Mouse (Mus musculus) heart, embryonic 13.5 days (tissue): ENCODE measurements around the gene Prpf3. TPM values are rescaled to one million over a fixed set of nuclear protein-coding genes. Genes with fewer than 3 reads are reported as not detected.
"Not testable (repeated sequence)": the region's sequence is repeated elsewhere in the genome, so short reads cannot be mapped to it uniquely, and the experiment has no call there.

Experiments used
- ATAC-seq: fragments of 200-750 bp; cut with Nextera tagmentation; 2 replicates; pipeline ENCODE4 v1.8.0; 2017; ENCODE audit warnings: moderate TSS enrichment; ENCODE audit not compliant: insufficient number of reproducible peaks, low FRiP score, low TSS enrichment; ENCODE audit errors: extremely low read depth
- H3K27ac ChIP-seq: fragments of 300-500 bp; sonication (generic); replicated peaks from 2 replicates; pipeline ENCODE4 v1.5.1; 2015; ENCODE audit warnings: moderate library complexity, mild to moderate bottlenecking, inconsistent platforms
- H3K27me3 ChIP-seq: fragments of 300-500 bp; sonication (generic); replicated peaks from 2 replicates; pipeline ENCODE4 v1.6.1; 2015; ENCODE audit warnings: mild to moderate bottlenecking, inconsistent platforms
- H3K36me3 ChIP-seq: fragments of 300-500 bp; sonication (generic); 2 replicates; pipeline ENCODE4 v1.6.1; 2015; ENCODE audit warnings: mild to moderate bottlenecking, inconsistent platforms
- H3K4me1 ChIP-seq: fragments of 300-500 bp; sonication (generic); 2 replicates; pipeline ENCODE4 v1.6.1; 2015; ENCODE audit warnings: inconsistent platforms
- H3K4me2 ChIP-seq: fragments of 300-500 bp; sonication (generic); 2 replicates; pipeline ENCODE4 v1.6.1; 2015; ENCODE audit warnings: inconsistent platforms, mild to moderate bottlenecking, moderate library complexity
- H3K4me3 ChIP-seq: fragments of 300-500 bp; sonication (generic); 2 replicates; pipeline ENCODE4 v1.5.1; 2015; ENCODE audit warnings: moderate library complexity, mild to moderate bottlenecking, inconsistent platforms
- H3K9ac ChIP-seq: fragments of 300-500 bp; sonication (generic); 2 replicates; pipeline ENCODE4 v1.6.1; 2015; ENCODE audit warnings: inconsistent platforms, mild to moderate bottlenecking, moderate library complexity
- H3K9me3 ChIP-seq: fragments of 300-500 bp; sonication (generic); 2 replicates; pipeline ENCODE4 v1.6.1; 2016; ENCODE audit warnings: inconsistent platforms
- WGBS: fragments of 180-500 bp; shearing (Covaris S2); methylation state at CpG from one replicate; pipeline ENCODE4 v1.1.7; 2015; ENCODE audit warnings: mixed read lengths; 5-methylcytosine and 5-hydroxymethylcytosine counted together
- polyA plus RNA-seq: library from polyadenylated mRNA; unstranded; fragments of >200 nt; fragmentation: Nextera tagmentation; extraction: Ambion mirVana; gene quantifications from 2 replicates; pipeline ENCODE4 v1.2.1, GENCODE M21; 2015

Prpf3 gene
- polyA plus RNA-seq, 1 experiment from 2014 or later = 25.0 TPM

DNA sequence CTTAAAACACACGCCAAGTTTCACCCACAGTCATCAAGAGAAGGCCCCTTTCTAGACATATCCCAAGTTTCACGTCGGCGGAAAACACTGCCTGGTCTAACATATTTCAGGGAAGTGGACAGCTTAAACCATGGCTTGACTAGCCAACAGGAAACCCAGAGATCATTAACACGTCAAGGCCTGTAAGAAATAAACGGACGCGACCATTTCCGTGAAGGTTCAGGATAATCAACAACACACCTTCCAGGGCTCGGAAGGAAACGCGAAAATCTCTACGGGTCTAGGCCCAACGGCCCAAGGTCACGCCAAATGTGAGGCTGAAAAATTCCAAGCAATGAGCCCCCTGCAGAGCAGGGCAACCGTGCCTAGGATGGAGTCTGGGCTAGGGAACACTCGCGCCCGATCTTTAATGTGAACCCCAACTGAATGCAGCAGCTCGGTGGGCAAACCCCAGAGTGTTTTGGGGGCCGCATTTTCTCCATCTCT is 37.6 kb downstream of the Prpf3 start:
- Histone ChIP-seq H3K27ac (peak overlapping the region; percentile 97), H3K4me1 (peaks cover 36% of the 10 kb centered on the region), H3K9me3 (no peaks in the 10 kb centered on the region), H3K4me2 (peak overlapping the region; percentile 67), H3K9ac (peak overlapping the region; percentile 92), H3K4me3 (peak overlapping the region; percentile 79), H3K36me3 (0 out of 2 replicates have a peak, but pooled peaks cover 3% of the 10 kb centered on the region), H3K27me3 (no peaks in the 10 kb centered on the region)
- no peak for ATAC-seq
- 1% methylated on average over 21 of the region's 21 CpGs for WGBS

DNA sequence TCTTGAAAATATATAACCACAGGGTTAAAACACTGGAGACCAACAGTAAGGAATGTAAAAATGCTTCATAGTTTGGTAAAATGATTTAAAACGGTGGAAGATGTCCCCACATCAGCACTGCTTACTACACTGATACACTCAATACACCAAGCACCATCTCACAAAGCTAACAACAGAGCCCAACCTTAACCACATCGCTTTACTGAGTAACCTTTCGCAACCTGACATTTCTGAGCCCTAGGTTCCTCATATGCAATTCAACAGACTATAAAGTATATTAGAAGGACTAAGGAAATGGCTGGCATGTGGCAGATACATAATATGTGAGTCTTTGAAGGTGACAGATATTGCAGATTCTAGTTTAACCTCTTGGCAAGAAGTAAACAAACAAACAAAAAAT is 39.0 kb downstream of the Prpf3 start:
- H3K4me3 ChIP-seq = peak overlapping the region; percentile 79
- ATAC-seq = no peak
- H3K27ac ChIP-seq = no peak overlapping the region
- H3K9ac ChIP-seq = peak overlapping the region; percentile 41
- no peaks in the 10 kb centered on the region for H3K9me3 ChIP-seq
- no peaks in the 10 kb centered on the region for H3K27me3 ChIP-seq
- peaks cover 35% of the 10 kb centered on the region for H3K4me1 ChIP-seq
- H3K36me3 ChIP-seq = peaks cover 8% of the 10 kb centered on the region
- WGBS = 83% methylated on average over 3 of the region's 3 CpGs
- peak overlapping the region; percentile 67 for H3K4me2 ChIP-seq

DNA sequence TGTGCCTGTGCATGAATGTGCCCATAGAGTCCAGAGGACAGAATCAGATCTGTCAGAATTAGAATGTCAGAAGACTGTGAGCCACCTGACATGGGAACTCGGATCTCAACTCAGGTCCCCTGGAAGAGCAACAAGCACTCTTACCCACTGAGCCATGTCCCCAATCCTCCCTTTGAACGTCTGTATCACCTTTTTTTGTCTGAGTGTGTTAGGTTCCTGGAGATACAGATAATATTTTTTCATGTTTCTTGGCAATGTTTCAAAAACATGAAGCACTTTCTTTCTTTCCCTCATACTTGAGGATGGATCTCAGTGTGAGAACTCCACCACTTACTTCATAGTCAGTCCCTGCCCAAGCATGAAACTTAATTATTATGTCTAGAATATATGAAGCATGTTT is 47.3 kb downstream of the Prpf3 start:
- Histone ChIP-seq H3K9ac (no peak overlapping the region), H3K4me3 (no peak overlapping the region), H3K4me2 (no peak overlapping the region), H3K27ac (no peak overlapping the region), H3K27me3 (no peaks in the 10 kb centered on the region), H3K36me3 (peaks cover 31% of the 10 kb centered on the region), H3K4me1 (peaks cover 18% of the 10 kb centered on the region), H3K9me3 (no peaks in the 10 kb centered on the region)
- no peak for ATAC-seq
- 39% methylated on average over 2 of the region's 2 CpGs for WGBS

DNA sequence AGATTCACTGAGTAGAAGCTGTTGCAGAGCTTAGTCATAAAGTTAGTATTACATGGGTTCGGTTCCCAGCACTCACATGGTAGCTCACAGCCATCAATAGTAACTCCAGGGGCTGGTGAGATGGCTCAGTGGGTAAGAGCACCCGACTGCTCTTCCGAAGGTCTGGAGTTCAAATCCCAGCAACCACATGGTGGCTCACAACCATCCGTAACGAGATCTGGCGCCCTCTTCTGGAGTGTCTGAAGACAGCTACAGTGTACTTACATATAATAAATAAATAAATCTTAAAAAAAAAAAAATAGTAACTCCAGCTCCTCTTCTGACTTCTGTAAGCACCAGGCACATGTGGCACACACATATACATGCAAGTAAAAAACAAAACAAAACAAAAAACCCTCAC is 48.1 kb downstream of the Prpf3 start:
- WGBS = 90% methylated on average over 6 of the region's 6 CpGs
- H3K9me3 ChIP-seq, H3K27ac ChIP-seq, ATAC-seq, H3K27me3 ChIP-seq, H3K4me2 ChIP-seq, H3K9ac ChIP-seq, H3K4me3 ChIP-seq: not testable (repeated sequence)
- Histone ChIP-seq H3K4me1 (peaks cover 13% of the 10 kb centered on the region), H3K36me3 (peaks cover 38% of the 10 kb centered on the region)

DNA sequence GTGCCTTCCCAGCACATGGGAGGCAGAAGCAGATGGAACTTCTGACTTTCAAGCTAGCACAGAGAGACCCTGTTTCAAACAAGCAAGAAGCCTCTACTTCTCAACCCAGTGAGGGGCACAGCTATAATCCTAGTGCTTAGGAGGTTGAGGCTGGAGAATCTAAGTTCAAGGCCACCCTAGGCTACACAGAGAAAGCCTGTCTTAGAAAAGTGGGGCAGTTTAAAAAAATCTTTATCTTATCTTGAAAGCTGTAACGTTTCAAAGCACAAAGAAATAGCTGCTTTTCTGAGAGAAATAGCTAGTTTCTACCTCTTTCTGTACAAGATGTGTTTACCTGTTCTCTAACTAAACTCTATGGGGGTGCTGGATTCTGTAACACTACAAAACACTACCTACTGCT is 49.0 kb downstream of the Prpf3 start:
- H3K27ac ChIP-seq = no peak overlapping the region
- no peak overlapping the region for H3K4me3 ChIP-seq
- ATAC-seq = no peak
- H3K27me3 ChIP-seq = no peaks in the 10 kb centered on the region
- H3K9ac ChIP-seq = no peak overlapping the region
- 33% methylated on average over 1 of the region's 1 CpGs for WGBS
- peaks cover 13% of the 10 kb centered on the region for H3K4me1 ChIP-seq
- H3K4me2 ChIP-seq = no peak overlapping the region
- H3K9me3 ChIP-seq = no peaks in the 10 kb centered on the region
- H3K36me3 ChIP-seq = peaks cover 39% of the 10 kb centered on the region

GRCm38 (mm10) chr3:95803851-95804250 is 51.8 kb downstream of the Prpf3 start:
- Histone ChIP-seq H3K4me3 (no peak overlapping the region), H3K9ac (no peak overlapping the region), H3K4me1 (peaks cover 12% of the 10 kb centered on the region; the same call in 1 of the 2 replicates), H3K27me3 (no peaks in the 10 kb centered on the region), H3K4me2 (no peak overlapping the region), H3K27ac (no peak overlapping the region), H3K9me3 (no peaks in the 10 kb centered on the region), H3K36me3 (peaks cover 37% of the 10 kb centered on the region)
- WGBS = 92% methylated on average over 4 of the region's 4 CpGs
- no peak for ATAC-seq

DNA sequence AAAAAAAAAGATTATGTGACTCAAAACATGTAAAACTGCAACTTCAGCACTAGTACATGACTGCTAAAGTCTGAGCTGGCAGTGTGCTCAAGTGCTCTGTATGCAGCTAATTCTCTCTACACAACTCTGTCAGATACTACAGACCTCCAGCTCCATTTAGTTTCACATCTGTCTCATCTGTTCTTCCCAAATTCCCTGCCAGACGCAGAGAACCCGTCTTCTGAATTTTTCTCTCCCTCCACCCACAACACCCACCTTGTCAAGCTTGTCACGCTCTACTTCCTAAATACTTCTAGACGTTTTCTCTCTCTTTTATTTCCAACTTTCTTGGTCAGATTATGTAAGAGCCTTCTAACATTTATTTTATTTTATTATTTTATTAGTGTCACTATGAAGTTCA is 56.9 kb downstream of the Prpf3 start:
- WGBS = 91% methylated on average over 4 of the region's 4 CpGs
- Histone ChIP-seq H3K4me3 (no peak overlapping the region), H3K36me3 (peaks cover 20% of the 10 kb centered on the region), H3K27me3 (no peaks in the 10 kb centered on the region), H3K4me1 (peaks cover 10% of the 10 kb centered on the region; the same call in 1 of the 2 replicates), H3K9ac (no peak overlapping the region), H3K9me3 (no peaks in the 10 kb centered on the region), H3K27ac (no peak overlapping the region), H3K4me2 (no peak overlapping the region)
- ATAC-seq = no peak

DNA sequence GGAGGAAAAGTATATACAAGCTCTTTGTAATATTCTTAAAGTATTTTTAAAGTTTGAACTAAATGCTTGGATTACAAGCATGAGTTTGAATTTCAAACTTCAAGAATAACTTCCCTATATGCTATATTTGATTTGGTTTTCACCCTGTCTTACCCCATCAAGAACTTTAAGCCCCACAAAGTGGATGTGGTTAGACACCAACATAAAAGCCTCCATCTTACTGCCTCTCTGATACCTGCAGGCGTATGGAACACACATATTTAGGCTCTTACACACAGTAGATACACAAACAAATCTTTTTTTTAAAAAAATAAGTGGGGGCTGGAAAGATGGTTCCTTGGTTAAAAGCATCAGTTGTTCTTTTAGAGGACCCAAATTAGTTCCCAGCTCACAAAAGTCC is 61.4 kb downstream of the Prpf3 start:
- Histone ChIP-seq H3K27me3 (no peaks in the 10 kb centered on the region), H3K27ac (no peak overlapping the region), H3K36me3 (peaks cover 6% of the 10 kb centered on the region), H3K9me3 (no peaks in the 10 kb centered on the region), H3K4me2 (no peak overlapping the region), H3K4me1 (peaks cover 8% of the 10 kb centered on the region; the same call in 1 of the 2 replicates), H3K9ac (no peak overlapping the region), H3K4me3 (no peak overlapping the region)
- WGBS = 79% methylated on average over 1 of the region's 1 CpGs
- ATAC-seq = no peak

DNA sequence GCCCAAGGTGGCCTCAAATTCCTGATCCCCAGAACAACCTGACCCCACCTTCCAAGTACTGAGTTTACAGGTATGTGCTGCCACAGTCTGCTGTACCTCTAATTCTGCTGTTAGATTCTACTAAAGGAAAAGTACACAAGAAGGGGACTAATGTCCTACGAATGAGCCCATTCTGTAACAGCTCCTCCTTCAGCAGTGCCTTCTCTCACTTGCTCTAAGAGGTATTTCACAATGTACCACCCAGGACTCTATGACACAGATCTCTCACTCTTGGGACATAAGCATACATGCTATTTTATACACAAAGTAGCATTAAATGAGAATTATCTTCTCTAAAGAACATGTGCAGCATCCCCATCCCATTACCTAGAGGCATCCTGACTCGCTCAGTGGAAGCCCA is 62.0 kb downstream of the Prpf3 start:
- no peak overlapping the region for H3K4me3 ChIP-seq
- WGBS = 75% methylated on average over 2 of the region's 2 CpGs
- no peak overlapping the region for H3K4me2 ChIP-seq
- H3K27me3 ChIP-seq = no peaks in the 10 kb centered on the region
- no peak overlapping the region for H3K9ac ChIP-seq
- no peak for ATAC-seq
- no peak overlapping the region for H3K27ac ChIP-seq
- H3K36me3 ChIP-seq = peaks cover 12% of the 10 kb centered on the region
- H3K9me3 ChIP-seq = no peaks in the 10 kb centered on the region
- peaks cover 8% of the 10 kb centered on the region; the same call in 1 of the 2 replicates for H3K4me1 ChIP-seq

DNA sequence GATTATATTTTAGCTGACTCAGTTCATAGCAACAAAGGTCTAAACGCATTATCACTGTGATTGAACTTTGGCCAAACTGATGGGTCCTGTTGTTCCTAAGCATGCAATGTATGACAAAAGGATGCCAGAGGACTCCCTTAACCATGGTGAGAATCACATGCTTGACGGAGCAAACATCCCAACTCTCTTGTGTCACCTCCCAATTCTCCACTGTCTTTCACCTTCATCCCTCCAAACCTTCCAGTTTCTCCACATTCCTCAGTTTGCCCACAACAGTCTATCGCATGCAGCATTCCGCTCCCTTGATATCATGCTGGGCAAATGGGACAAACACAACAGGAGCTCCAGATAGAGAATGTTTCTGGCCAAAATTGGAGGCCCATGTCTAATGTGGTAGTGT is 70.2 kb downstream of the Prpf3 start:
- Histone ChIP-seq H3K36me3 (peaks cover 86% of the 10 kb centered on the region), H3K4me2 (no peak overlapping the region), H3K4me3 (no peak overlapping the region), H3K27ac (no peak overlapping the region), H3K27me3 (no peaks in the 10 kb centered on the region), H3K9ac (no peak overlapping the region), H3K9me3 (no peaks in the 10 kb centered on the region), H3K4me1 (no peaks in the 10 kb centered on the region)
- WGBS = 94% methylated on average over 4 of the region's 4 CpGs
- no peak for ATAC-seq
